Mouse (Mus musculus): ENCODE data around the gene Eif2s1. TPM values are rescaled to one million over a fixed set of nuclear protein-coding genes. Genes with fewer than 3 reads are reported as not detected.

Eif2s1 gene
- polyA plus RNA-seq, 1 experiment from 2014 or later: 147 TPM

Other genes with a start within 250 kb of the Eif2s1 start
- gene Fam71d, start 170.3 kb upstream of the Eif2s1 start, polyA plus RNA-seq (2015; fragmentation: Nextera tagmentation; extraction: Ambion mirVana): 0.34 and 0.59 TPM in 2 replicates
- 14.5 and 14.6 TPM in 2 replicates for gene Mpp5, start 112.9 kb upstream of the Eif2s1 start, polyA plus RNA-seq (2015; fragmentation: Nextera tagmentation; extraction: Ambion mirVana)
- gene Atp6v1d, start 181 bp upstream of the Eif2s1 start, polyA plus RNA-seq (2015; fragmentation: Nextera tagmentation; extraction: Ambion mirVana): 111 and 125 TPM in 2 replicates
- 2.6 and 4.0 TPM in 2 replicates for gene Plek2, start 45.1 kb downstream of the Eif2s1 start, polyA plus RNA-seq (2015; fragmentation: Nextera tagmentation; extraction: Ambion mirVana)
- 62.5 and 65.9 TPM in 2 replicates for gene Tmem229b, start 145.8 kb downstream of the Eif2s1 start, polyA plus RNA-seq (2015; fragmentation: Nextera tagmentation; extraction: Ambion mirVana)
- 2.0 and 2.7 TPM in 2 replicates for gene Plekhh1, start 167.3 kb downstream of the Eif2s1 start, polyA plus RNA-seq (2015; fragmentation: Nextera tagmentation; extraction: Ambion mirVana)
- 18.0 and 22.4 TPM in 2 replicates for gene Pigh, start 227.8 kb downstream of the Eif2s1 start, polyA plus RNA-seq (2015; fragmentation: Nextera tagmentation; extraction: Ambion mirVana)